Mouse (Mus musculus) heart, embryonic 10.5 days (tissue): ENCODE measurements around the gene Cfap73. TPM values are rescaled to one million over a fixed set of nuclear protein-coding genes. Genes with fewer than 3 reads are reported as not detected.

ENCODE experiments used
- DNase-seq: peaks from one replicate; pipeline ENCODE4 v3.0.0-alpha.2; 2017; ENCODE audit warnings: low spot score
- H3K27ac ChIP-seq: fragments of 300-500 bp; sonication (generic); 2 replicates; pipeline ENCODE4 v1.5.1; 2016; ENCODE audit warnings: mild to moderate bottlenecking
- H3K27me3 ChIP-seq: fragments of 300-500 bp; sonication (generic); 2 replicates; pipeline ENCODE4 v1.6.1; 2016; ENCODE audit warnings: mild to moderate bottlenecking; ENCODE audit not compliant: poor library complexity, insufficient read depth, severe bottlenecking
- H3K36me3 ChIP-seq: fragments of 300-500 bp; sonication (generic); 2 replicates; pipeline ENCODE4 v1.6.1; 2016; ENCODE audit warnings: mild to moderate bottlenecking, moderate library complexity
- H3K4me1 ChIP-seq: fragments of 300-500 bp; sonication (generic); 2 replicates; pipeline ENCODE4 v1.6.1; 2016; ENCODE audit warnings: mild to moderate bottlenecking
- H3K4me3 ChIP-seq: fragments of 300-500 bp; sonication (generic); 2 replicates; pipeline ENCODE4 v1.5.1; 2016; ENCODE audit warnings: mild to moderate bottlenecking, moderate library complexity
- H3K9me3 ChIP-seq: fragments of 300-500 bp; sonication (generic); 2 replicates; pipeline ENCODE4 v1.6.1; 2016; ENCODE audit warnings: mild to moderate bottlenecking, moderate library complexity
- whole genome bisulfite sequencing: fragments of 180-500 bp; shearing (Covaris S2); methylation state at CpG from one replicate; pipeline ENCODE4 v1.1.7; 2016; 5-methylcytosine and 5-hydroxymethylcytosine counted together
- polyA plus RNA-seq: library from polyadenylated mRNA; unstranded; fragments of >200 nt; fragmentation: Nextera tagmentation; extraction: Ambion mirVana; gene quantifications from 2 replicates; pipeline ENCODE4 v1.2.1, GENCODE M21; 2016

The Cfap73 gene
- polyA plus RNA-seq, 1 experiment from 2014 or later = 0.39 TPM

DNA sequence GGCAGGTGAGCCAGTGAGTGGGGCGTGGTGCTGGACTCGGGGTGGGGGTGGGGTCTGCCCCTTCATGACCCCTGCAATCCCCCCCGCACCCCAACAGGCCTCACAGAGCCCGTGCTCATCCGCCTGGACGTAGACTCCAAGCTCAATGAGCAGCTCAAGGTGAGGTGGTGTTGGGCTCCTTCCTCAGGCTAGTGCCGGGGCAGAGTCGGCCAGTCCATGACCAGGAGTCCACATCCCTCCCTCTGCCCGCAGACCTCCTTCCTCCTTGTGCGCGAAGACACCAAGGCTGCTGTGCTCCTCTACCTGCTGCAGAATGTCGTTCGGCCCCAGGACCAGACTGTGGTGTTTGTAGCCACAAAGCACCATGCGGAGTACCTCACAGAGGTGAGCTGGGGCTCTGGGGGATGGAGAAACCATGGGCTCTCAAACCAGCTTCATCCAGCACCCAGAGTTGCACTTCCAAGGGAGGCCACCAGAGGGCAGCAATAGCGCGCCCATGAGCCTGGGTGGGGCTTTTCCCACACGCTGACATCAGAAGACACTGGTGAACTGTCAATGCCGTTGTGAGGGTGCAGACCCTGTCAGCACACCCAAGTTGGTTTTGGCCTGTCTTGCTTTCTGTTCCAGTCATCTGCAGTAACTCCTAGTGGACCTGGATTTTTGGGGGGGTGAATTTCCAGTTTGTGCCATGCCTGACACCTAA is 13.5 kb downstream of the Cfap73 start:
- no peak for DNase-seq
- WGBS = 70% methylated on average over 18 of the region's 18 CpGs
- peaks cover 2% of the 10 kb centered on the region; the same call in 1 of the 2 replicates for H3K4me1 ChIP-seq
- H3K27ac ChIP-seq = no peak overlapping the region
- no peaks in the 10 kb centered on the region for H3K9me3 ChIP-seq
- peaks cover 98% of the 10 kb centered on the region for H3K36me3 ChIP-seq
- H3K27me3 ChIP-seq = no peaks in the 10 kb centered on the region
- no peak overlapping the region for H3K4me3 ChIP-seq

DNA sequence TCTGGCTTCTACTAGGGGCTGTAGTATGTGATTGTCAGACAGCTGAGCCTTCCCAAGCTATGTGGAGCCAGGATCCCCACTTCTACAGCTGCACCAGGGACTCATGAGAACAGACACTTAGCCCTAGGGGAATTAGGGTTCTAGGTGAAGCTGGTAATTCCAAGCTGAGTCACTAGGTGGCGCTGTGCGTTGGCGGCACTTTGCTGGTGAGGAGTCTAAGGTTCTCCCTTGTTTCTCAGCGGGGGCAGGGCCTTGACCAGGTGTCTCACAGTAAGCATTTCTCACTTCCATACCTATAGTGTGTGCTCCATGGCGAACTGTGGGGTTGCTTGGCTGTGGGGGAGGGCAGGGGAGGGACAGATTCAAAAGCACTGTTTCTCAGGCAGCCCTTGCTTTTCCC is 14.8 kb downstream of the Cfap73 start:
- Histone ChIP-seq H3K27ac (no peak overlapping the region), H3K9me3 (no peaks in the 10 kb centered on the region), H3K4me3 (no peak overlapping the region), H3K27me3 (no peaks in the 10 kb centered on the region), H3K4me1 (no peaks in the 10 kb centered on the region; the same call in 1 of the 2 replicates), H3K36me3 (peaks cover 90% of the 10 kb centered on the region)
- 21% methylated on average over 5 of the region's 5 CpGs for WGBS
- DNase-seq = no peak

DNA sequence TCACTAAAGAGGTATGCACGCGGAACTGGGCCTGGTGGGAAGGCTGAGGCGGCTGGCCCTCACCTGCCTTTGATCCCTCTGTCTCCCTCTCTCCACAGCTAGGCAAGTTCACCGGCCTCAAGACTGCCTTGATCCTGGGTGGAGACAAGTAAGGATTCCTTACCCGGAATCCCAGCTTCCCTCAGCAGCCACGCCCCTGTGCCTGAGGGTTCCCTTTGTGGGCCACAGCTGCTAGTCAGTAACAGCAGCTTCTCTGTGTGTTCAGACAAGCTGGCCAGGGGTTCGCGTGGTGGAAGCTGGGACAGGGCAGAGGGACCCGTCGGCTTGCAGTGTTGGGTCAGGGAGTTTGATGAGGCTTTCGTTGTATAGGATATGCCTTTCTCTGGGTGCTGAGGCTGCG is 15.3 kb downstream of the Cfap73 start:
- 83% methylated on average over 12 of the region's 12 CpGs for WGBS
- no peak overlapping the region for H3K27ac ChIP-seq
- H3K4me3 ChIP-seq = no peak overlapping the region
- DNase-seq = no peak
- no peaks in the 10 kb centered on the region for H3K9me3 ChIP-seq
- peaks cover 86% of the 10 kb centered on the region for H3K36me3 ChIP-seq
- H3K27me3 ChIP-seq = no peaks in the 10 kb centered on the region
- H3K4me1 ChIP-seq = peaks cover 4% of the 10 kb centered on the region

DNA sequence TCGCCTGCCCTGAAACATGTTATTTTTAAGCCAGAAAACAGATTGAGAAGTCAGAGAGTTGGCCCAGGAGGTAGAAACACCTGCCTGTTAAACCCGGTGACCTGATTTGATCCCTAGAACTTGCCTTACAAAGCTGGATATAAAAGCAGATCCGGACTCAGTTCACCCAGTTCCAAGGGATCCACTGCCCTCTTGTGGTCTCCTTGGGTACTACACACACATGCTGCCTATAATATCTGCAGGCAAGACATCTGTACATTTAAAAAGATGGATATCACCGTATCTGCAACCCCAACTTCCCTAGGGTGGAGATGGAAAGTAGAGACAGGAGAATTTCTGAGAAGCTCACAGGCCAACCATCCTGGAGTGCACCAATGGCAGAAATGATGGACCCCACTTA is 18.1 kb downstream of the Cfap73 start:
- WGBS = 97% methylated on average over 4 of the region's 4 CpGs
- peaks cover 14% of the 10 kb centered on the region for H3K4me1 ChIP-seq
- H3K9me3 ChIP-seq = no peaks in the 10 kb centered on the region
- DNase-seq = no peak
- no peaks in the 10 kb centered on the region for H3K27me3 ChIP-seq
- H3K4me3 ChIP-seq = no peak overlapping the region
- H3K27ac ChIP-seq = no peak overlapping the region
- peaks cover 57% of the 10 kb centered on the region for H3K36me3 ChIP-seq

DNA sequence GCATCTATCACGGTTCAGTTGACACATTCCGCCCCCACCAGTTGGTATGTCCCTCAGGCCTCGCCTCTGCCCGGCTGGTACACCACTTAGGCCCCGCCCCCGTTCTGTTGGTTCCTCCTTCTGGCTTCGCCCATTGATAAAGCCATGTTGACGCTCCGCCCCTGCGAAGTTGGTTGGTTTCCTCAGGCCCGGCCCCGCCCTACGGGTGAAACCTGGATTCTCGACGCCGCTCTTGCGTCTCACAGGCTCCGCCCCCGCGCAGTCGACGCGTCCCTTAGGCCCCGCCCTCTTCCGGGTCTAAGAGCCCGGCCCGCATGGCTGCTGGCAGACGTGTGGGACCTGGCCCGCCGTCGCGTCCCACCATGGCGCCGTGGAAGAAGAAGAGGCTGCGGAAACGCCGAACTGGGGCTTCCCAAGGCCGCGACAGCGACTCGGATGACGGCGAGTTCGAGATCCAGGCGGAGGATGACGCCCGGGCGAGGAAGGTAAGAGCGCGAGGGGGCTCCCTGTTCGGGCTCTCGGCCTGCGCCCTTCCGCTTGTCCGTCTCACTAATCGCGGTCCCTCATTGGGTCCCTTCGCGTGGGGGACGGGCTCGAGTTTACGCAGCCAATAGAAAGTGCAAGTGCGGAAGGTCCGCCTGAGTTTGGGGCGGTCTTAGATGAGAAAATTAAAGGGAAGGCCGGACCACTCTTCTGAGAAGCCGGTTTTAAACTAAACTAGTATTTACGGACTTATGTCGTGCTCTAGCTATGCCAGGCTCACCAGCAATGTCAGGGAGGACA is 21.0 kb downstream of the Cfap73 start:
- peaks cover 45% of the 10 kb centered on the region for H3K36me3 ChIP-seq
- H3K4me1 ChIP-seq = peaks cover 15% of the 10 kb centered on the region
- under 1% methylated on average over 69 of the region's 69 CpGs for WGBS
- H3K27me3 ChIP-seq = no peaks in the 10 kb centered on the region
- H3K4me3 ChIP-seq = peak overlapping the region; percentile 66
- H3K27ac ChIP-seq = peak overlapping the region; percentile 95
- peak; percentile 100 for DNase-seq
- no peaks in the 10 kb centered on the region for H3K9me3 ChIP-seq

DNA sequence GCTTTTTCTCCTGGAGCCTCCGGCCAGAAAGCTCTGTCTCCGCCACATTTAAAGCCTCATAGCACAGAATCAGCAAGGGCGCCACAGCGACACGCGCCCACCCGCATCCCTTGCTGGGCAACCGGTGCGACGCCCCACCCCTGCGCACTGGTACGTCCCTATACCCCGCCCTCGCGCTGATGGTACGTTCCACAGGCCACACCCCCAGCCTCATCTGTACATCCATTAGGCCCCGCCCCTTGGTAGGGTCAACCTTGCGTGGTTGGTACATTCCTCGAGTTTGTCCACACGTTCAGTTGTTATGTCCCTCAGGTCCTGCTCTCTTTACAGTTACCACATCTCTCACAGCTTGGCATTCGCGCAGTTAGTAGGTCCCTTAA is 21.6 kb downstream of the Cfap73 start, which contains the start of the genes Rita1 and Ddx54:
Gene Rita1, minus strand, starts transcription at position 148 of the 380 bp plus-strand sequence.
Gene Ddx54, plus strand, starts transcription at position 298 of the 380 bp plus-strand sequence.
- Histone ChIP-seq H3K27ac (peak within 1 kb of the TSS; percentile 95), H3K4me1 (peaks cover 15% of the 10 kb centered on the region), H3K9me3 (no peaks in the 10 kb centered on the region), H3K27me3 (no peaks in the 10 kb centered on the region), H3K4me3 (peak within 1 kb of the TSS; percentile 66), H3K36me3 (peaks cover 42% of the 10 kb centered on the region)
- peak; percentile 98 for DNase-seq
- 0% methylated on average over 22 of the region's 22 CpGs for WGBS

DNA sequence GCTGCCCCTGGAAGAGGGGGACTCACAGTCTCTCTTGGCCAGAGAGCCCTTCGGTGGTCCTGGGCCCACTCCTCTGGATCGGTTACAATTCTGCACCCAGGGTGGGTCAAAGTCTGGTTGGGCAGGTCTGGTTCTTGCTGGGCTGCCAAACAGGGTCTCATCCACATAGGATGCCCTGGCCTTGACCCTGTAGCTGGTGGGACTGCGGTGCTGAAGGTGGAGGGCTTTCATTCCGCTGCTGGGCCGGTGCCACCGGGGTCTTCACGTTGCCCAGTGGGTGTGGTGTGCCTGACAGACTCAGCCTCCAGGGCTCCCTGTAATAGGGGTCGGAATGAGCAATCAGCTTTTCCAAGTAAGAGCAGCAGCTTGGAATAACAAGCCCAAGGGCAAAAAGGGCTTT is 22.6 kb downstream of the Cfap73 start:
- Histone ChIP-seq H3K4me1 (peaks cover 15% of the 10 kb centered on the region), H3K36me3 (peaks cover 34% of the 10 kb centered on the region), H3K27me3 (peaks cover 7% of the 10 kb centered on the region; the same call in 1 of the 2 replicates), H3K4me3 (peak overlapping the region; percentile 66), H3K27ac (peak overlapping the region; percentile 8; the same call in 1 of the 2 replicates), H3K9me3 (no peaks in the 10 kb centered on the region)
- no peak for DNase-seq
- WGBS = 65% methylated on average over 8 of the region's 8 CpGs

DNA sequence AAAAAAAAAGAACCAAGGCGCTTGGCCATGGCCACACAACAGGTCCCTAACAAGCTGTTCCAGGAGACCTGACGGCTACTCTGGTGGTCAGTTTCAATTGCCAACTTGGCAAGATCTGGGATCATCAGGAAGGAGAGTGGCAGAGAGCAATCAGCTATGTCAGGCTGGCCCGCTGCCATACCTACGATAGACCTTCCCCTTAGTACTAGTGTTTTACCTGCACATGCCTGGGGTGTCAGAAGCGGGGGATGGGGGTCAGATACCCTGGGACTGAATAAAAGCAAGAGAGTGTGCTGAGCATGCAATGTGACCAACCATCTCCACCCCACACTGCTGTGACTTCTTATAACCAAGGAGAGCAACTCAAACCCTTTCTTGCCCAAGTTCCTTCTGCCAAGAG is 23.1 kb downstream of the Cfap73 start:
- no peak for DNase-seq
- Histone ChIP-seq H3K4me3 (peak overlapping the region; percentile 66; the same call in 1 of the 2 replicates), H3K4me1 (peaks cover 15% of the 10 kb centered on the region), H3K36me3 (peaks cover 30% of the 10 kb centered on the region), H3K27ac (no peak overlapping the region), H3K9me3 (no peaks in the 10 kb centered on the region), H3K27me3 (peaks cover 9% of the 10 kb centered on the region; the same call in 1 of the 2 replicates)
- whole genome bisulfite sequencing = 90% methylated on average over 5 of the region's 5 CpGs

DNA sequence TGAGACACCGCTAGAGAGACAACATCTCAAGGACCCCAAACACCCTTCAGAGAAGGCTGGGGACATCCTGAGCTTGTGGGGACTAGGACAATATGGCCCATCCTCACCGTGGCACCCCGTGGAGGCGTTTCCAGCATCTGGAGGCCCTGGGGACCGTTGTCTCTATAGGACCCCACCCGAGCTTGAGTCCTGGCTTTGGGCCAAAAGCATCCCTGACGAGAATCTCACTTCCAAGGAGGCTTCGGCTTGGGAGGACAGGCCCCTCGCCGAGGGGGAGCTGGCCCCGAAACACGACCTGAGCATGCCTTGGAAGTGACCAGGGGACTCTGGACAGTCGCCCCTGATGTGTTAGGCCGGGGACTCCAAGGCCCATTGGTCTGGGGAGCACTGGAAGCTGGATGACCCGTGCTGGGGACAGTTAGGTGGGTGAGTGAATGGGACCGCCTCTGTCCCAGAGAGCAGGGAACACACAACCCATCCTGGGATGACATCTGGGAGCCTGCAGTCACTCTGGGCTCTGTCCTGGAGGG is 24.7 kb downstream of the Cfap73 start:
- Histone ChIP-seq H3K27me3 (peaks cover 9% of the 10 kb centered on the region; the same call in 1 of the 2 replicates), H3K4me1 (peaks cover 23% of the 10 kb centered on the region), H3K4me3 (no peak overlapping the region), H3K36me3 (peaks cover 20% of the 10 kb centered on the region), H3K27ac (no peak overlapping the region), H3K9me3 (no peaks in the 10 kb centered on the region)
- 84% methylated on average over 16 of the region's 16 CpGs for WGBS
- DNase-seq = no peak

DNA sequence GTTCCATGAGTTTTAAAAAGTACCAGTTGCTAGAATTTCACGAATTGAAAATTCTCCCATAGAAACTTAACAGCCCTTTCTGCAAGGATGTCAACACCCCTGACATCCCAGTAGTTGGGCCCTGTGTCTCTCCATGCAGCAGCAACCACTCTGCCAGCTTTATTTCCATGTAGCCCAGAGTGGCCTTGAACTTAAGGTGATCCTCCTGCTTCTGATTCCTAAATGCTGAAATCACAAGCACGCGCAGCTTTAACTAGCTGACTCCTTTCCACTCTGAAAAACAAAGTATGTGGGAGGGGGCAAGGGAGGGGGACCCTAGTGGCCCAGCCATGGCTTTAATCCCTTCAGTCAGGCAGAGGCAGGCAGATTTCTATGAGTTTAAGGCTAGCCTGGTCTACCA is 26.7 kb downstream of the Cfap73 start:
- peaks cover 20% of the 10 kb centered on the region for H3K36me3 ChIP-seq
- no peak overlapping the region for H3K4me3 ChIP-seq
- H3K4me1 ChIP-seq = peaks cover 18% of the 10 kb centered on the region
- H3K27ac ChIP-seq = no peak overlapping the region
- WGBS = 77% methylated on average over 3 of the region's 3 CpGs
- H3K9me3 ChIP-seq = no peaks in the 10 kb centered on the region
- H3K27me3 ChIP-seq = peaks cover 25% of the 10 kb centered on the region
- DNase-seq = no peak

DNA sequence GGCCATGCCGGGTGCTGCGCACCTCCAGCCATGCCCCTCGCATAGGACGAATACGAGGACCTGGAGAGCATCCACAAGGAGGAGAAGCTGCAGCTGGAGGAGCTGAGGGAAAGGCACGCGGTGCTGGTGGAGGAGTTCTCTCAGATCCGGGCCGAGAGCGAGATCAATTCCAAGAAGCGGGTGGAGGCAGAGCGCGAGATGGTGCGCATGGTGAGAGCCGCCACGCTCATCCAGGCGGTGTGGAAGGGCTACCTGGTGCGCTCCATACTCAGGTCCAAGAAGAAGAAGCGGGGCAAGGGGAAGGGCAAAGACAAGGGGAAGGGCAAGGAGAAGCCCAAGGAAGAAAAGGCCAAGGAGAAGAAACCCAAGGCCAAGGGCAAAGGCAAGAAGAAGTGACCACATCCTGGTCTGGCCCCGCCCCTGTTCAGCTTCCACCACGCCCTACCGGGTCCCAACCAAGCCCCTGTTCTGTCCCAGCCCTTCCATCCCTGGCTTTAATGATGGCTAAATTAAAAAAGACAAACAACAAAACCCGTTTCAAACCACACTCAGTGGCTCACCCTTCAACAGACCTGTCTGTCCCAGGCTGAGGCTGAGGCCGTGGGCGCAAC is 27.3 kb downstream of the Cfap73 start:
- peaks cover 18% of the 10 kb centered on the region for H3K4me1 ChIP-seq
- H3K27me3 ChIP-seq = peaks cover 29% of the 10 kb centered on the region
- no peak overlapping the region for H3K27ac ChIP-seq
- WGBS = 54% methylated on average over 25 of the region's 25 CpGs
- no peak overlapping the region for H3K4me3 ChIP-seq
- peaks cover 20% of the 10 kb centered on the region for H3K36me3 ChIP-seq
- DNase-seq = no peak
- H3K9me3 ChIP-seq = no peaks in the 10 kb centered on the region

DNA sequence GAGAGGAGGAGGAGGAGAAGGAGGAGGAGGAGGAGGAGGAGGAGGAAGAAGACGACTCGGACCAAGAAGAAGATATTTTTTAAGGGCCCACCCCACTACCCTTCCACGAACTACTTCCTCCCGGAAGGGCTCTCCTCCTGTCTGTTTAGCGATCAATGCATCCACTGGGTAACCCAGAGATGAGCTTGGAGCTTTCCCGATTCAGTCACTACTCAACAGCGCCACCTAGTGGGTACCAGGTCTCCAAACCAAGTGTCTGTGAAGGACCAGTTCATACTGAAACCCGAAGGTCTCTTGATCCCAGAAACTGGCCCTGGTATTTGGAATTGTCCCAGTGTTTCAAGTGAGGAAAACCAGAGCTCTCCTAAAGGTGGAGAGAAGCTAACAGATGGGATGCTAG is 28.3 kb downstream of the Cfap73 start:
- peaks cover 29% of the 10 kb centered on the region for H3K27me3 ChIP-seq
- peaks cover 20% of the 10 kb centered on the region for H3K36me3 ChIP-seq
- H3K4me3 ChIP-seq = peak overlapping the region; percentile 50
- WGBS = 2% methylated on average over 8 of the region's 8 CpGs
- peak overlapping the region; percentile 62 for H3K27ac ChIP-seq
- peaks cover 19% of the 10 kb centered on the region for H3K4me1 ChIP-seq
- H3K9me3 ChIP-seq = no peaks in the 10 kb centered on the region
- DNase-seq = peak; percentile 93
